Mouse (Mus musculus): ENCODE data around the gene Clec12a.

- no peak for TF ChIP-seq TAL1 (IDR thresholded peaks at IDR 0.05; ENCODE audit: low read length)
- no peak for TF ChIP-seq GATA1 (IDR thresholded peaks at IDR 0.05; ENCODE audit: low read length)
Observed at GRCm38 (mm10) chr6:129405999-129406398, 63.5 kb downstream of the Clec12a start.

Data from erythroblast, embryonic 14.5 days (primary cell).